Mouse (Mus musculus) kidney, postnatal 25 days (tissue): ENCODE results near the gene Olfr531.

Experiments
- DNase-seq, 2 experiments: peaks; one replicate each; pipeline ENCODE4 v3.0.0; 2021; ENCODE audit warnings: mixed read lengths in 2 of 2

Gene Olfr531

DNA sequence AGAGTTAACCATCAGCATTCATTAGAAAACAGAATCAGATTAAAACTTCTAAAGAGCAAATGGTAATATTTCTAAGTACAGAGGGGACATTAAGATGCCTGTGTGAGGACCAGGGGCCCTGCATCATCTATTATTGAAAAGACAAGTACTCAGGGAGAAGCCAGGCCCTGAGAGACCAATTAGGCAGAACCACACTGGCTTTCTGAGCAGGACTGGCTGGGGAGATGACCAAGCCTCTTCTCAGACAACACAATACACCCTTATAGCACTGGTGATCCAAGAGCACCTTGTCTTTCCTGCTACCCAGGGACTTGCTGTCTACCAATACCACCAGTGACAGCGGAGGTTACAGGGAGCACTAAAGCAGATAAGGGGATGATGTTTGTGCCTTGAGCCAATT is at the start of gene Olfr531:
Olfr531 (minus strand) TSS at position 101 of the 400 bp plus-strand sequence.
- no peak for DNase-seq

GRCm38 (mm10) chr7:140443141-140443540 is 40.4 kb upstream of the Olfr531 start:
- no peak for DNase-seq

GRCm38 (mm10) chr7:140421539-140421938 is 18.8 kb upstream of the Olfr531 start, which contains the start of gene Olfr532:
Gene Olfr532, minus strand, starts transcription at chr7:140421639.
- DNase-seq: no peak

GRCm38 (mm10) chr7:140376911-140377310 is 25.8 kb downstream of the Olfr531 start:
- DNase-seq: no peak

DNA sequence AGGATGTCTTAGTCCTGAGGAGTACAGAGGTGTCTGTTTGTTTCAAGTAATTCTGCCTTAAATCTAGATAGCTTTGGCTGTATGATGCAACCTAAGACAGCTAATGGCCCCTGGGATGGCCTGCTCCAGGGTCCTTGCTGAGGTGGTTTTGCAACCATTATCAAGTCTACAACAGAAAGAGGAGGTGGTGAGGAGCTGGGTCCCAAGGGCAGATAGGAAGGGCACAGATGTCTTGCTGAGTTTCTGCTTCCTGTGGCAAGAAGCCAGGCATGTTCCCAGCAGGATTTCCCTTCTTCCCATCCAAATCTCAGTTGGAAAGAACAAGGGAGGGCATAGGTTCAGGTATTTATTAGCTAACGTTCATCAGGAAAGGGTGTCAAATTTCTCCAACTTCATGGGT is 26.5 kb downstream of the Olfr531 start, which contains the start of gene Olfr530:
Olfr530 (minus strand) TSS at position 101 of the 400 bp plus-strand sequence.
- no peak for DNase-seq

- DNase-seq: no peak
These were observed 28.4 kb downstream of the Olfr531 start for GRCm38 (mm10) chr7:140374300-140374699.

DNA sequence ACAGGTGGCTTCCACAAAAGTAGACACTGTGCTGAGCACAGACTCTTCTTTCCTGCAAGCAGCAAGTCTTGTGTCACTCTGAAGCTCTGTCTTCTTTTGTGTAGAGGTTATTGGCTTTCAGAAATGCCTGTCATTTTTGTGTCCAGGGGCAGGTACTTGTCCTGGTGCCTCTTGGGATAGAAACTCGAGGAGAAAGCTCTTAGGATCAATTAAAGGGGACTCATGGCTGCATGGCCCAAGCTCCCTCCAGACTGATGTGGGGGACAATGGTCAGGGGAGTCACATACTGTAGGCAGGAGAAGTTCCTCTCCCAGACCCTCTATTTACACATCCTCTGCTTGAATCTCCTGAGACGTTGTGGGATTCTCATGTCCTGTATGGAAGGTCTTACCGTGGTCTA is 41.1 kb downstream of the Olfr531 start, which contains the start of gene Olfr60:
Olfr60 (minus strand) TSS at position 101 of the 400 bp plus-strand sequence.
- DNase-seq: no peak
